Mouse (Mus musculus) hindbrain, embryonic 14.5 days (tissue): ENCODE measurements around the gene 1700022I11Rik. TPM values are rescaled to one million over a fixed set of nuclear protein-coding genes. Genes with fewer than 3 reads are reported as not detected.

Source experiments
- ATAC-seq: fragments of 200-750 bp; cut with Nextera tagmentation; 2 replicates; pipeline ENCODE4 v1.8.0; 2017; ENCODE audit warnings: moderate number of reproducible peaks, mild to moderate bottlenecking, moderate TSS enrichment, moderate library complexity; ENCODE audit not compliant: low FRiP score
- DNase-seq: peaks from one replicate; pipeline ENCODE4 v3.0.0-alpha.2; 2015; ENCODE audit warnings: low spot score
- H3K27ac ChIP-seq: fragments of 300-500 bp; sonication (generic); 2 replicates; pipeline ENCODE4 v1.5.1; 2014; ENCODE audit warnings: mild to moderate bottlenecking, moderate library complexity
- H3K27me3 ChIP-seq: fragments of 300-500 bp; sonication (generic); 2 replicates; pipeline ENCODE4 v1.6.1; 2014; ENCODE audit warnings: mild to moderate bottlenecking, low read length, mixed read lengths; ENCODE audit not compliant: control insufficient read depth, insufficient read depth
- H3K36me3 ChIP-seq: fragments of 300-500 bp; sonication (generic); replicated peaks from 2 replicates; pipeline ENCODE4 v1.6.1; 2014; ENCODE audit not compliant: control insufficient read depth, insufficient read depth
- H3K4me1 ChIP-seq: fragments of 300-500 bp; sonication (generic); replicated peaks from 2 replicates; pipeline ENCODE4 v1.6.1; 2014; ENCODE audit warnings: antibody characterized with exemption, low read length, mixed read lengths; ENCODE audit not compliant: control insufficient read depth, insufficient read depth
- H3K4me2 ChIP-seq: fragments of 300-500 bp; sonication (generic); replicated peaks from 2 replicates; pipeline ENCODE4 v1.6.1; 2014; ENCODE audit warnings: mild to moderate bottlenecking, moderate library complexity
- H3K4me3 ChIP-seq: fragments of 300-500 bp; sonication (generic); replicated peaks from 2 replicates; pipeline ENCODE4 v1.5.1; 2014; ENCODE audit warnings: mild to moderate bottlenecking, low read length
- H3K9ac ChIP-seq: fragments of 300-500 bp; sonication (generic); 2 replicates; pipeline ENCODE4 v1.6.1; 2014
- H3K9me3 ChIP-seq: fragments of 300-500 bp; sonication (generic); 2 replicates; pipeline ENCODE4 v1.6.1; 2016; ENCODE audit warnings: low read length; ENCODE audit not compliant: control insufficient read depth
- WGBS: fragments of 180-500 bp; shearing (Covaris S2); extraction: QIAGEN DNeasy Blood & Tissue Kit; methylation state at CpG from one replicate; pipeline ENCODE4 v1.1.7; 2014; 5-methylcytosine and 5-hydroxymethylcytosine counted together
- polyA plus RNA-seq: library from polyadenylated mRNA; unstranded; fragments of >200 nt; fragmentation: Nextera tagmentation; extraction: Ambion mirVana; gene quantifications from 2 replicates; pipeline ENCODE4 v1.2.1, GENCODE M21; 2014

Gene 1700022I11Rik
- polyA plus RNA-seq, 1 experiment from 2014 or later, result 0.71 TPM

GRCm38 (mm10) chr4:43005765-43006164 lies 36.4 kb downstream of the 1700022I11Rik start:
- ATAC-seq, result no peak

GRCm38 (mm10) chr4:43010161-43011038 lies 41.0 kb downstream of the 1700022I11Rik start, which contains the start of gene Fancg:
Fancg (minus strand) TSS chr4:43010506.
- 2% methylated on average over 37 of the region's 37 CpGs for WGBS
- Histone ChIP-seq H3K4me2 (peak within 1 kb of the TSS; percentile 62), H3K27ac (no peak within 1 kb of the TSS), H3K9me3 (no peaks in the 10 kb centered on the region), H3K4me1 (peaks cover 9% of the 10 kb centered on the region), H3K36me3 (no peaks in the 10 kb centered on the region; the same call in 1 of the 2 replicates), H3K4me3 (peak within 1 kb of the TSS; percentile 68), H3K27me3 (no peaks in the 10 kb centered on the region), H3K9ac (peak within 1 kb of the TSS; percentile 56)
- peak; percentile 94 for ATAC-seq
- peak; percentile 79 for DNase-seq

More at GRCm38 (mm10) chr4:43005765-43006164, 36.4 kb downstream of the 1700022I11Rik start:
- Histone ChIP-seq H3K27me3 (no peaks in the 10 kb centered on the region), H3K27ac (no peak overlapping the region), H3K9ac (no peak overlapping the region), H3K4me1 (peaks cover 13% of the 10 kb centered on the region), H3K4me3 (no peak overlapping the region), H3K9me3 (no peaks in the 10 kb centered on the region), H3K36me3 (peaks cover 5% of the 10 kb centered on the region; the same call in 1 of the 2 replicates), H3K4me2 (no peak overlapping the region)
- DNase-seq, result no peak
- WGBS, result 65% methylated on average over 2 of the region's 2 CpGs

DNA sequence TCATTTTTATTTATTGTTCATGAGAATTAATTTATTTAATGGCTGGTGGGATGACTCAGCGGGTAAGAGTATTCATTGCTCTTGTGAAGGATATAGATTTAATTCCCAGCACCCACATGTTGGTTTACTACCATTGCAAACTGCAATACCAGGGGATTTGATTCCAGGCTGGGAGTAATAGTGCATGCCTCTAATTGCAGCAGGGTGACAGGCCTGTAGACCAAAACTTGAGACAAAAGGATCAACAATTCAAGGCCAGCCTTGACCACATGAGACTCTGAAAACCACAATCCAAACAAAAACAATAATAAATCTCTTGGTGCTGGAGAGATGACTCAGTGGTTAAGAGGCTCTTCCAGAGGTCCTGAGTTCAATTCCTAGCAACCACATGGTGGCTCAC lies 42.7 kb downstream of the 1700022I11Rik start:
- Histone ChIP-seq H3K4me3 (no peak overlapping the region), H3K9ac (no peak overlapping the region), H3K27ac (no peak overlapping the region), H3K4me2 (no peak overlapping the region), H3K36me3 (peaks cover 4% of the 10 kb centered on the region; the same call in 1 of the 2 replicates), H3K27me3 (no peaks in the 10 kb centered on the region), H3K9me3 (no peaks in the 10 kb centered on the region), H3K4me1 (peaks cover 9% of the 10 kb centered on the region)
- no peak for DNase-seq
- WGBS, result 95% methylated on average over 1 of the region's 1 CpGs
- no peak for ATAC-seq

DNA sequence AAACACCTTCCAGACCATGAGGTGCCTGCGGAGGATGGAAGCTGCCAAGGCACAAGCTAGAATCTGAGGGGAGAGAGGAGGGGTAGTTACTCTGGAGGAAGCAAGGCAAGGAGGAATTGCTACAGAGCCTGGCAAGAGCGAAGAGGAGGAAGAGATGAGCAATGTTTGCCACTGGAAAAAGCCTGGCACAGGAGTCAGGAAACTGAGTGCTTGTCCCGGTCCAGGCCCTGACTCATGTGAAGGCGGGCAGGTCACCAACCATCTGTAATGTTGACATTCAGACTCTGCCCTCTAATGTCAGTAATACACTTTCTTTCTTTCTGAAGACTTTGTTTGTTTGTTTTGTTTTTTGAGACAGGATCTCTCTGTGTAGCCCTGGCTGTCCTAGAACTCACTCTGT lies 48.8 kb downstream of the 1700022I11Rik start:
- Histone ChIP-seq H3K4me2 (no peak overlapping the region), H3K9me3 (no peaks in the 10 kb centered on the region), H3K4me1 (no peaks in the 10 kb centered on the region), H3K27me3 (no peaks in the 10 kb centered on the region), H3K36me3 (peaks cover 59% of the 10 kb centered on the region), H3K27ac (no peak overlapping the region), H3K4me3 (no peak overlapping the region), H3K9ac (no peak overlapping the region)
- ATAC-seq (no peak), DNase-seq (no peak)
- WGBS, result 96% methylated on average over 4 of the region's 4 CpGs

DNA sequence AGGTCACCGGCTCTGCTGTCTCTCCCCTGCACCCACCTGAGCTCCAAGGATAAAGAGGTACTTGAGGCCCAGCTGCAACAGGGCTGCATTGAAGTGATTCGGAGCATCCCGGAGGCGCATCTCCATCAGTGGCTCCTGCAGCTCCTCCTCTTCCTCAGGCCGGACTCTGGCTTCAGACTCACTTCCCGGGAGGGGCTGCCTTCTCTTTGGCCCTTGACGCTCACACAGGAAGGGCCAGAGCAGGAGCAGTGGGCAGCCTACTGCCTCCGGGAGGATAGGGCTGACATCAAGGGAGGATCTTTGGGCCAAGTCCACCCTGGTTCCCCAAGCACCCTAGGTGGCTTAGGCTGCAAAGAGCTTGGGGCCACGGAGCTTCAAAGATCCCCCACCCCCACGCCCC lies 49.8 kb downstream of the 1700022I11Rik start:
- Histone ChIP-seq H3K27me3 (no peaks in the 10 kb centered on the region), H3K36me3 (peaks cover 59% of the 10 kb centered on the region), H3K9me3 (no peaks in the 10 kb centered on the region), H3K27ac (no peak overlapping the region), H3K4me1 (peaks cover 4% of the 10 kb centered on the region; the same call in 1 of the 2 replicates), H3K4me3 (no peak overlapping the region), H3K9ac (no peak overlapping the region), H3K4me2 (no peak overlapping the region)
- DNase-seq, result no peak
- no peak for ATAC-seq
- WGBS, result 94% methylated on average over 10 of the region's 10 CpGs

GRCm38 (mm10) chr4:43019641-43020465 lies 50.4 kb downstream of the 1700022I11Rik start:
- Histone ChIP-seq H3K36me3 (peaks cover 59% of the 10 kb centered on the region), H3K4me3 (no peak overlapping the region), H3K9ac (no peak overlapping the region), H3K4me2 (no peak overlapping the region), H3K4me1 (peaks cover 11% of the 10 kb centered on the region), H3K9me3 (no peaks in the 10 kb centered on the region), H3K27me3 (no peaks in the 10 kb centered on the region), H3K27ac (no peak overlapping the region)
- WGBS, result 94% methylated on average over 23 of the region's 23 CpGs
- DNase-seq (no peak), ATAC-seq (no peak)

- no peak for DNase-seq
- ATAC-seq, result no peak
- H3K27ac ChIP-seq, result no peak overlapping the region
- no peak overlapping the region for H3K4me3 ChIP-seq
- no peak overlapping the region for H3K4me2 ChIP-seq
- no peaks in the 10 kb centered on the region for H3K27me3 ChIP-seq
- peaks cover 13% of the 10 kb centered on the region for H3K4me1 ChIP-seq
- 85% methylated on average over 16 of the region's 16 CpGs for WGBS
- peaks cover 59% of the 10 kb centered on the region for H3K36me3 ChIP-seq
- no peak overlapping the region for H3K9ac ChIP-seq
- H3K9me3 ChIP-seq, result no peaks in the 10 kb centered on the region
Measured at GRCm38 (mm10) chr4:43020876-43021275, 51.5 kb downstream of the 1700022I11Rik start.

DNA sequence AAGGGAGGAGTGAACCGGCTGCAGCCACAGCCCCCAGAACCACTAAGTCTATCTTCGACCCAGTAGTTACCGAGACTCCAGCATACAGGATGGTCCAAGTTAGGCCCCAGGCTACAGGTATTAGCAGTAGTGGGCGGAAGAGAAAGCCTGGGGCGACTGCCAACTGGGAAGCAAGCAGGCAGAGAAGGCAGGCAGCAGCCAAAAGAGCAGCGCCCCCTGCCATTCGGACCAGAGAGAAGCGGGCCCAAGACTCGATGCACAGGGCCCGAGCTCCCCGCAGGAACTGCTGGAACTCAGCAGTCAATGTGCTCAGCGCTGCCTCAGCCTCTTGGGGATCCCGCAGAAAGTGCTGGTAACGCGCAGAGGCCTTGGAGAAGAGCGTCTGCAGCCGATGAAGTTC lies 51.9 kb downstream of the 1700022I11Rik start:
- Histone ChIP-seq H3K27ac (no peak overlapping the region), H3K9me3 (no peaks in the 10 kb centered on the region), H3K4me2 (no peak overlapping the region), H3K4me1 (peaks cover 13% of the 10 kb centered on the region), H3K36me3 (peaks cover 59% of the 10 kb centered on the region), H3K27me3 (no peaks in the 10 kb centered on the region), H3K4me3 (no peak overlapping the region), H3K9ac (no peak overlapping the region)
- DNase-seq, result no peak
- ATAC-seq, result no peak
- WGBS, result 75% methylated on average over 17 of the region's 17 CpGs

DNA sequence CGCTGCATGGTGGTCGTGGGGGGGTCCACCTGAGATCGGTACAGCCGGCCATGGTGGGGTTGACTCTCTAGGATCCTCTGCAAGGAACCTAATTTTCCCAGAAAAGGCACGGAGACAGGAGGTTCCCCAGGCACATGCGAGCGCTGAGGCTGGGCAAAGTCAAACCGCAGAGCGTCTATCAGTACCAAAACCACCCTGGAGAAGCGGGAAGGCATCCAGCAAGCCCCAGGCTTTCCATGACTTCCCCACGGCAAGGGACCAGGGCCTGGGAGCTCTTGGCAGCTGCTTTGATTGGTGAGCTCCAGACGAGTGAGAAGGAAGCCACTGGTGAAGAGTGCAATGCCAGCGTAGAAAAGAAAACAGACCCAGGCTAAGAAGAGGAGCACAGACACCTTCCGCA lies 55.3 kb downstream of the 1700022I11Rik start:
- H3K36me3 ChIP-seq, result peaks cover 60% of the 10 kb centered on the region
- WGBS, result 81% methylated on average over 14 of the region's 14 CpGs
- ATAC-seq (no peak), DNase-seq (no peak)
- H3K4me1 ChIP-seq, result peaks cover 13% of the 10 kb centered on the region
- H3K9me3 ChIP-seq, result no peaks in the 10 kb centered on the region
- H3K4me3 ChIP-seq, result peak overlapping the region; percentile 52
- no peaks in the 10 kb centered on the region for H3K27me3 ChIP-seq
- H3K9ac ChIP-seq, result peak overlapping the region; percentile 59
- peak overlapping the region; percentile 63 for H3K4me2 ChIP-seq
- H3K27ac ChIP-seq, result peak overlapping the region; percentile 88; the same call in 1 of the 2 replicates
